Mouse (Mus musculus) myocyte (in vitro differentiated cells): ENCODE data around the gene F830045P16Rik.

ENCODE experiments used
- CEBPB ChIP-seq: IDR thresholded peaks from 2 replicates; pipeline ENCODE4 v1.6.1; 2011; ENCODE audit warnings: mild to moderate bottlenecking, moderate library complexity; ENCODE audit not compliant: poor library complexity, insufficient read depth, severe bottlenecking
- MAX ChIP-seq: IDR thresholded peaks from one replicate; pipeline ENCODE4 v1.6.1; 2011; ENCODE audit warnings: low read depth, mild to moderate bottlenecking, control low read depth
- MYOD1 ChIP-seq, 3 experiments: IDR thresholded peaks; one replicate each; pipeline ENCODE4 v1.6.1; 2011; ENCODE audit warnings: control low read depth in 2 of 3, low read depth in 2 of 3, mild to moderate bottlenecking in 2 of 3, moderate library complexity in 1 of 3; ENCODE audit not compliant: insufficient read length in 2 of 3, control insufficient read depth in 1 of 3
- MYOG ChIP-seq, 3 experiments: IDR thresholded peaks; one replicate each; pipeline ENCODE4 v1.6.1; 2011; ENCODE audit warnings: control low read depth in 2 of 3, low read depth in 2 of 3, mild to moderate bottlenecking in 2 of 3; ENCODE audit not compliant: insufficient read length in 2 of 3, control insufficient read depth in 1 of 3, insufficient read depth in 1 of 3
- POLR2A ChIP-seq: IDR thresholded peaks from one replicate; pipeline ENCODE4 v1.6.1; 2011; ENCODE audit warnings: low read depth, mild to moderate bottlenecking, control low read depth, moderate library complexity; ENCODE audit not compliant: insufficient read length
- USF1 ChIP-seq: IDR thresholded peaks from one replicate; pipeline ENCODE4 v1.6.1; 2011; ENCODE audit warnings: low read depth, mild to moderate bottlenecking, control low read depth, moderate library complexity

- TF ChIP-seq CEBPB, result no peak
- no peak for TF ChIP-seq MYOG (IDR thresholded peaks at IDR 0.05; ENCODE audit: control insufficient read depth in 1 of 3, insufficient read depth in 1 of 3, insufficient read length in 2 of 3, low read depth in 2 of 3)
- no peak for TF ChIP-seq POLR2A
- TF ChIP-seq MAX, result no peak
- no peak for TF ChIP-seq USF1
- TF ChIP-seq MYOD1 (IDR thresholded peaks at IDR 0.05; ENCODE audit: control insufficient read depth in 1 of 3, insufficient read length in 2 of 3, low read depth in 2 of 3), result no peak
These were observed 112.7 kb downstream of the F830045P16Rik start for GRCm38 (mm10) chr2:129423741-129424140.
